Mouse (Mus musculus): ENCODE data around the gene Enah.

Gene Enah

DNA sequence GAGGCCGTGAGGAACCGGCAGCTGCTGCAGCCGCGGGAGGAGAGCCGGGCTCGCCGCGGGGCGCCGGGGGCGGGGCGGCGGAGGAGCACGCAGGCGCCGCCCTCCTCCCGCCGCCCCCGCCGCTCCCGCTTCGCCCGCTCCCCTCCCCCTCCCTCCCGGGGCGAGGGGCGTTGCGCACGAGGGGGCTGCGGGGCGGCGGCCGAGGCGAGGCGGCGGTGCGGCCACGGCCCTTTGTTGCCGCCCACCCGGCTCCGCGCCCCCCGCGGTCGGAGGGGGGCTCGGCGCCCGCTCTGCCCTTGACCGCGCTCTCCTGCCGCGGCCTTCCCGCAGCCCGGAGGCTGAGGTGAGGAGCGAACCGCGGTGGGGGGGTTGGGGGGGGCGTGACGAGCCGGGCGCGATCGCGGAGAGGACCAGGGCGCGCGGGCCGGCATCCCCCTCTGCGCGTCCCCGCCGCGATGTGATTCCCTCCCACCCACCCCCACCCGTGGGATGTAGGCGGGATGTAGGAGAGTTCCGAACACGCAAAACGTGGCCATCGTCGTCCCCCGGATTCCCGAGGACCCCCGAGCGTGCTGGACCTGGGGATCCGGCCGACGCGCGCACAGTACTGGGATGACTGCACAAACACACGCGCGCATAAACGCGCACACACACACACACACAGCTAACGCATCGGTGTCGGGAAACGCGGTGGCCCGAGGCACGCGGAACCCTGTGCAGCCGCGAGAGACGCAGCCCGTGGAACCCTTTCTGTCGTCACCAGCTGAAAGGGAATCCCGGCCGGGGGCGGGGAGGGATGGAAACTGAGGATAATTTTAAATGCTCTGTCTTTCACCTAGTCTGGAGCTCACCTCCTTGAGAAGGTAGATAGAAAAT, at the start of gene Enah:
Gene Enah, minus strand, starts transcription at position 65 of the 876 bp plus-strand sequence.
- peak; percentile 61 to 81 for DNase-seq

DNA sequence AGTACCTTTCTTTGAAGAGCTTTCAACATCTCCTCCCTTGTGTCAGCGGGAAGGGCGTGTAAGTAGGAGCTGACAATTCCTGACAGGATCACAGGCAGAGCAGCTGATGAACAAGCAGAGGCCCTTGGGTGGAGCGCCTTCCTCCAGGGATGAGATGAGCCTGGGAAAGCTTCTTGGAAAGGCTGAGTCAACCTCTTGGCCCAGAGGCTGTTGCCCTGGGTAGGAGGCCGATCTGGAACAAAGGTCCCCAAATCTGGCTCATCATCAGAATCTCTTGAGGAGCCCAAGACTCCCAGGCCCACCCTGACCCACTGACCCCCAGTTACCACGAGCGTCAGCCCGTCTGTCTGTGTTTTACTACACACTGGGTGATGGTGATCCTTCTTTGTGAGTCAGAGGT, 48.3 kb upstream of the Enah start:
- no peak for DNase-seq

DNA sequence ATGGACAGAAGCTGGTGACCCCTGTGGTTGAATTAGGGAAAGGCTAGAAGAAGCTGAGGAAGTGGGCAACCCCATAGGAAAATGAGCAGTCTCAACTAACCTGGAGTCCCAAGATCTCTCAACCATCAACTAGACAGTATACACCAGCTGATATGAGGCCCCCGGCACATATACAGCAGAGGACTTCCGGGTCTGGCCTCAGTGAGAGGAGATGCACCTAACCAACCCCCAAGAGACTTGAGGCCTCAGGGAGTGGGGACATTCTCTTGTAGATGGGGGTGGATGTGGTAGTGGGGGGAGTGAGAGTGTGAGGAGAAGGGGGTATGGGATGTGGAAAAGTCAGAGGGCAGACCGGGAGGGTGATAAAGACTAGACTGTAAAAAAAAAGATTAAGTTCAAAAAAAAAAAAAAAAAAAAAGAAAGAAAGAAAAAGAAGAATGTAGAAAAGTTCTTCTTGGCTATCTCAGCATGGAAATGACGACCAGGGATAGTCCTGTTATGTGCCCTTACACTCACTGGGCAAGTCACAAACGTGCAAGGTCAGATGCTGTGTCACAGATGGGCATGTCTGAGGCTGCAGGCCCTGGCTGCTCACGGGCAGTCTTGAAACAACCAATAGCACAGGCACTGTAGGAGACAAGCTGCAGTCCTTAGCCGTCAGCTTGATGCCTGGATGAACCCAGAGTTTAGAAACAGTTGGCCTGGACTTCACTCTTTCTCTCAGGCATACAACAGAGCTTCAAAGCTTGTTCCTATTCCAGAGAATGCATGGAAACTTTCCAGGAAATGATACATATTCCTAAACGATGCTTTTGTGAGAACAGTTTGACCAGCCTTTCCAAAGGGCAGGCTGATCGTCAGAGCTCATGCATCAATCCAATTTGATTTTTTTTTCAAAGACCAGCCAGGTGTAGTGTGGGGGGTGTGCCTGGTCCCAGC, 47.0 kb upstream of the Enah start:
- DNase-seq, result no peak

DNA sequence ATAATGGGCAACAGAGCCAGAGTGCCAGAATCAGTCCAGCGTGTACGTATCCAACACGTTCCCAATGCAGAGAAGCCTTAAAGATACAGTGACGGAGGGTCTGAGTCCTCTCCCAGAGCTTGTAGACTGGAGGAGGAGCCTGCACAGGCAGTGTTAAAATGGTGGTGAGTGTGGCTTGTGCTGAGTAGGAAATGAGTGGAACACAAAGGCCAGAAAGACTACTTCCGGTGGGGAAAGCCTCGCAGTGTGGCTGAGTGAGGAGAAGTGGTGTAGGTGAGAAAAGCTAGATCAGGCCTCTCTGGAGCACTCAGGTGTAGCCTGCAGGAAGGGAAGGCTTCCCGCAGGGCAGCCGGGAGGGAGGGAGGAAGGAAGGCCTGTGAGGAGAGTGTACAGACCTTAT, 43.9 kb upstream of the Enah start:
- no peak for DNase-seq

DNA sequence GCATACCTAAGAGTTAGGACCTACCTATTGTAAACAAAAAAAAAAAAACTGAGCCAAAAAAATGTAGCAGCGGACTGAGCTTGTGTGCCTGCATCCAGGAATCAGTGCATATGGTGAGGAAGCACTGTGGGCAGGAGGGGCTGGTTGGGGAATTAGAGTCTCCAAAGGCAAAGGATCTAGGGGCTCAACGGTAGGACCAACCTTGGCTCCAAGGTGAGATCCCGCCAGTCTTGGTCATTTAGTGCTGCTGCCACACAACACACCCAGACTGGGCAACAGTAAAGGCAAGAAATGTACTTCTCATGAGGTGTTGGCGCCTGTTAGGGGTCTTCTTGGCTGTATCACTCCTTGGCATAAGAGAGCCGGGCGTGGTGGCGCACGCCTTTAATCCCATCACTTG, 43.0 kb upstream of the Enah start:
- no peak for DNase-seq

DNA sequence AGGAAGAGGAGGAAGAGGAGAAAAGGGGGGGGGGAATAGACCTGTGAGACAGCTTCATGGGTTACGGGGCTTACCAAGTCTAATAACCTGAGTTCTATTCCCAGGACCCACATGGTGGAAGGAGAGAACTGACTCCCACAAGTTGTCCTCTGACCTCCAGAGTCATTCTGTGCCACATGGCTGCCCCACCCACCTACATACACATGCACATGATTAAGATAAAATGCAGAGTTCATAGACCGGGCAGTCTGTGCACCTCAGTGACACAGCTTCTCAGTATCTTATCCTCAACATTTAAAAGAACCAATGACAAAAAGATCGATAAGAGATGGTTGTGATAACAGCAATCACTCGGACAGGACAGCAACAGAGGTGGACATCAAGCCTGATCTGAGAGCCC, 41.4 kb upstream of the Enah start:
- no peak for DNase-seq

DNA sequence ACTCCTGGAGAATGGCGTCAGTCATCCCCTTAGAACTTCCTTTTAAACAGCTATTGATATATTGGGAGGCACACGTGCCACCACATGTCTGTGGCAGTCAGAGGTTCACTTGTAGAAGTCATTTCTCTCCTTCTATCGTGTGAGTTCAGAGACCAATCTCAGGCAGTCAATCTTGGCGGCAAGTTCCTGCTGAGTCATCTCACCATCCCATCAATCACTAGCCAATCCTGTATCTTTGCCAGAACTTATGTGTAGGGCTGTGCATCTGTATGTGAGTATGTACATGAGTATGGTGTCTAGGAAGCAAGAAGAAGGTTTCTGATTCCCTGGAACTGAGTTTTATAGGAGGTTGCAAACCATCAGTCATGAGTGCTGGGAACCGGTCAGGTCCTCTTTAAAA, 40.0 kb upstream of the Enah start:
- no peak for DNase-seq

DNA sequence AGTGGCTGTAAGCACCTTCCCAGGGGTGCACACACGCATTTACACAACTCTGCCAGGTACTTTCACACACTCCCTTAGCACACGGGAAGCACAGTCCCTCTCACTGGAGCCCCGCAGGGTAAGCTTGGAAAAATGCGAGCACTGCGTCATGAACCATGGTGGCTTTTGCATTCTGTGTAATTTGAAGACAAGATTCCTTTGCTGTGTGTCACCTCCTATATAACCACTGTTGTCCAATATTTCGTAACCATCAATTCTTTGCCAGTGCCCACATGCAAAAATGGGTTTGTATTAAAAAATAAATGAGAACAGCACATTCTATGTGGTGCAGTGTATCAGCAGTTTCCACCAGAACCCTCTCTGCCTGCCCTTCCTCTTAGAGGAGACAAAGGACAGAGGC, 38.2 kb upstream of the Enah start:
- DNase-seq, result no peak

DNA sequence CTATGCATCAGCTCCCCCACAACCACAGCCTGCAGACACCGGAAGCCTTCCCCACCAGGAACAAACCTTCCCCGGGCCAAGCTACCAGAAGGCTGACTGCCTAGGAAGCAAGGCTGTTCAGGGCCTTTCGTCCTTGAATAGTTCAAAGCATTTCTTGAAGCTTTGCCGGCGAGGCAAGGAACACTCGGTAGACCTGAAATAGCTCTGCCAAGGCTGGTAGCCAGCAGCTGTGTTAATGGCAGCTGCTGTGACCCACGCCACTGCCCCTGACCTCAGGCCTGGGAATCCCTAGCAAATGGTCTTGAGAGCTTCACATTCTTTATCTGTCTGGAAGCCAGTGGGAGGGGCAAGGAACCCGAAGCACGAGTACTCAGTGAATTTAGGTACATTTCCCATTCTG, 35.3 kb upstream of the Enah start:
- no peak for DNase-seq

DNA sequence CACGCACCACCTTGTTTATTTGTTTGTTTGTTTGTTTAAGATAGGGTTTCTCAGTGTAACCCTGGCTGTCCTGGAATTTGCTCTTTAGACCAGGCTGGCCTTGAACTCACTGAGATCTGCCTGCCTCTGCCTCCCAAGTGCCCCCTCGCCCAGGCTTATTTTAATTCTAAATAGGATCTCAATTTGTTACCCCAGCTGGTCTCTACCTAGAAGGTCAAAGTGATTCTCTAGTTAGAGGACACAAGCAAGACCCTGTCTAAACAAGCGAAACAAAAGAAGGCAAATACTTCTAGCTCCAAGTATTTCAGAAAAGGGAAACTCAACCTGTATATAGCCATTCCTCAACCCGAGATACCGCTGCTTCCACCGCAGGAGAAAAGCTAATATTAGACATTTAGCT, 34.9 kb upstream of the Enah start:
- DNase-seq, result no peak

DNA sequence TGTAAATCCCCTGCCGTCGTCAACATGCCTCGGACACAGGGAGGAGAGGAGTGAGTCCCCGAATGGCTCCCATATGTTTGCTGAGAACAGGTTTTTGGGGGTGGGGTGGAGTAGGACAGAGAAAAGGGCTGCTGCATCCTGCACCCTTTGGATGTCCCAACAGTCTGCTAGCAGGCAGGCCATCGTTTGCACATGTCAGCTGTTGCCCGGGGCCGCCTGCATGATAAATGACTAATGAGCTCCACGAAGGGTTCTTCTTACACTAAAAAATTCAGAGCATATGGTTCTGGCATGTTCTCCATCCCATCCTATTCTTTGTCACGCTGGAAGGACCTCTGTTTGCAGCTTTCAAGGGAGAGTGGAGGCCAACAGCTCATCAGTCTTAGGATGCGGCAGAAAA, 33.2 kb upstream of the Enah start:
- DNase-seq, result no peak

DNA sequence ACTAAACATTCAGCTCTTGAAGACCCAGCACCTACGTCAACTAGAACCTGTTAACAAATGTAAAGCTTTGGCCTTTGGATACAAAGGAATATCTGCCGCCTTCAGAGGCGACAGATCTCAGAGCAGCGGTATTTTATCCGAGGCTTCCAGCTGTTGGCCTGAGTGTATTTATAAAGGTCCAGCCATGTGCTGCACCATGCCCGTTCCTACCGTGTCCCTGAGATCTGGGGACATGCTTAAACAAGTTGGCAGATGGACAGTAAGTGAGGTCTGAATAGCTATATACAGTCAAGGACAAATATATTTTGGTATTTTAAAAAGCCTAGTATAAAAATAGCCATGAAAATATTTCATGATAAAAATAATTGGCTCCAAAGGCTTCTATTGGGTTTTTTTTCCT, 32.6 kb upstream of the Enah start:
- DNase-seq, result no peak

DNA sequence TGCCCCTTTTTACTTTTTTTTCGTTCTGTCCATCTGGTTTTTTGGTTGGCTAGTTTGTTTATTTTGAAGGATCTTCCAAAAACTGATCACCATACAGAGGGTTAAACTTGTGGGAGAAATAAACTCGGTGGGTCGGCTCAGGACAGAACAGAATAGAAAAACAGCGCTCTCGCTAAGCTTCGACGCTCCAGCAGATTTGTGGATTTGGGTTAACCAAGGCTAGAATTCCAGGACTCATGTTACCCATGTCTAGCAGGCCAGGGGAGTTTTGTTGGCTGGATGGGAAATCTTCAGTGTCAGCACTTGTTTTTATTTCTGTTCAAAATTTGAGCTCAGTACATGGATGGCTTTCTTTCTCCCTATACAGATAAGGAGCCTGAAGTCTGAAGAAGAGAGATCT, 30.0 kb upstream of the Enah start:
- no peak for DNase-seq

DNA sequence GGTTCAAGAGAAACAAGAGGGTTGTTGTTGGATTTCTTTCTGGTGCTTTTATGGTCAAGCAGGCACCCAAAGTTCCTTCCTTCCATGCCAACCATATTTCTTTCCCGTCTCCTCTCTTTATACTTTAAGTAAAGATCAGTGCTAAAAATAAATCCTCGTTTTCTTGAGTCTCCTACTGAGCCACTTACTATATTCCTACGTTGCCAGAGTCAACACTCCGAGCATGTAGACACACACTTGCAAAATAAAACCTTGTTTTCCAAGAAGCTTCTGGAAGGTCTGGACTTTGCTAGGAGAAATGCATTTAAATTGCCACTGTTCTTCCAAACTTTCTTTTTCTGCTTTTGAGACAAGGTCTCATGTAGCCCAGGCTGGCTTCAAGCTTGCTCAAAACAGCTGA, 28.3 kb upstream of the Enah start:
- no peak for DNase-seq

DNA sequence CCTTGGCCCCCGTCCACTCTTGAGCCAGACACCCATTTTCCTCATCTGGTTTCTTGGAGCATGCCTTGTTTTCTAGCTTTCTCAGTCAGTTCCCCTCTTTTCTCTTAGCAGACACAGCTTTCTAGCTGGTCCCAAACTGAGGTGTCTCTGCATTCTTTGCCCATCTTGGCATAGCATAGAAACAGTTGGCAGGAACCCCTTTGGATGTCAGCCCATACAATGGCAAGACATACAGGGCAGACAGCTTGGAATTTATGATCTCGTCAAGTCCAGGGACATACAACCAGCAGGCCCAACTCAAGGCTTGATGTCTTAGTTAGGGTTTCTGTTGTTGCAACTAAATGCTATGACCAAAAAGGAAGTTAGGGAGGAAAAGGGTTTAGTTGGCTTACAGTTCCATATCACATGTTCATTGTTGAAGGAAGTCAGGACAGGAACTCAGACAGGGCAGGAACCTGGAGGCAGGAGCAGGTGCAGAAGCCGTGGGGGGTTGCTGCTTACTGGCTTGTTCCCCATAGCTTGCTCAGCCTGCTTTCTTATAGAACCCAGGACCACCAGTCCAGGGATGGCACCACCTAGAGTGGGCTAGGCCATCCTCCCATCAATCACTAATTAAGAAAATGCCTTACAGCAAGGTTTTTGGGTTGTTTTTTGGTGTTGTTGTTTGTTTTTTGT, 27.4 kb upstream of the Enah start:
- peak; percentile 43 to 56 for DNase-seq

DNA sequence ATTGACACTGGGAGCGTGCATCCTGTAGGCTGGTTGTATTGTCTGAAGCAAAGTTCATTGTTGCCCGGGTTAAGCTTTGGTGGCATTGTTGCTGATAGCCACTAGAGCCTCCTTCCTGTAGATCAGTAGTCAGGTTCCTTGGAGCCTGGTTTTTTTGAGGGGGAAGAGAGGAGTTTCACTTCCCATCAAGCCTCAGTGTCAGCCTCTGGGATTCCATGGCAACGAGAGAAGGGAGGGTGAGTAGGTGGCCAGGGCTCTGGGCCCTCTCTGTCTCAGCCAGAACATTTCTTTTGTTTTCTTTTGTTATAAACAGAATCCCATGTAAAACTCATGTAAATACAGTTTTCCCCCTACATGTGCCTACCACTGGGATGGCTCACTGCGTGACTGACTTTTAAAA, 25.4 kb upstream of the Enah start:
- no peak for DNase-seq

DNA sequence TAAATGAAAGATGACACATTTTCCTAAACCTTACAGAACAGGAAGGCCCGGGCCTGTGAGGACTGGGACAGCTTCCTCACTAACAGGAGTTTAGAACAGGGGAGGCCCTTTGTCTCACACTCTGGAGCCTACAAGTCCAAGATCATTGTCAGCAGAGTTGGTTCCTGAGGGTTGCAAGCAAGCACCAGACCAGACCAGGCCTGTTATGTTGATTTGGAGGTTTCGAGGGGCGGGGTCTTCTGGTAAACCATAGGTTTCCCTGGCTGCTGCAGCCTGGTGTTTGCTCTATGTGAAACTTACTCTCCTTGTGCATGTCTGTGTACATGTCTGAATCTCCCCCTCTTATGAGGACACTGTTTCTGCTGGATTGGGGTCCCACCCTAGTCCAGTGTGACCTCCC, 20.7 kb upstream of the Enah start:
- no peak for DNase-seq

DNA sequence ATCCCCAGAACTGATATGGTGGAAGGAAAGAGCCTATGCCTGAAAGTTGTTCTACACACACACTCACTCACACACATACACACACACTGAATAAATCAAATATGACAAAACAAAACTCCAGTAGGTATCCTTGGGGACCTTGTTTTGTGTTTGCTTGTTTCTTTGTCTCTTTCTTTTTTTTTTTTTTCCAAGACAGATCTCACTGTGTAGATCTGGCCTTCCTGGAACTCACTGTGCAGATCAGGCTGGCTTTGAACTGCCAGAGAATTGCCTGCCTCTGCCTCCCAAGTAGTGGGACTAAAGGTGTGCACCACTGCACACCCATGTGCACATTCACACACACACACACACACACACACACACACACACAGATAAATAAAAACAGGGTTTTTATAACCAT, 12.0 kb upstream of the Enah start:
- no peak for DNase-seq

DNA sequence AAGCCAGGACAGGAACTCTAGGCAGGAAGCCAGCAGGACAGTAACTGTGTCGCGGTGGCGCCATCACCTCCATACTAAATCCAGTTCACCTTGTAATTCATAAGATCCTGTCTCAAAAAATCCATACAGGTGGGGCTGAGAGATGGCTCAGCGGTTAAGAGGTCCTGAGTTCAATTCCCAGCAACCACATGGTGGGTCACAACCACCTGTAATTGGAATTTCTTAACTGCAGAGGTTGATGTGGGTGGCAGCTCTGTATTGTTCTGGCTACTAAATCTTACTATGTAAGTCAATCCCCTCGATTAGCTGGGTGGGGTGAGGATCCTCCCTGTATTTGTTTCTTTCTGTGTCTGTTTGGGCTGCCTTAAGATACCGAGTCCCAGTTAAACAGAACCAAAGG, 11.3 kb upstream of the Enah start:
- no peak for DNase-seq

DNA sequence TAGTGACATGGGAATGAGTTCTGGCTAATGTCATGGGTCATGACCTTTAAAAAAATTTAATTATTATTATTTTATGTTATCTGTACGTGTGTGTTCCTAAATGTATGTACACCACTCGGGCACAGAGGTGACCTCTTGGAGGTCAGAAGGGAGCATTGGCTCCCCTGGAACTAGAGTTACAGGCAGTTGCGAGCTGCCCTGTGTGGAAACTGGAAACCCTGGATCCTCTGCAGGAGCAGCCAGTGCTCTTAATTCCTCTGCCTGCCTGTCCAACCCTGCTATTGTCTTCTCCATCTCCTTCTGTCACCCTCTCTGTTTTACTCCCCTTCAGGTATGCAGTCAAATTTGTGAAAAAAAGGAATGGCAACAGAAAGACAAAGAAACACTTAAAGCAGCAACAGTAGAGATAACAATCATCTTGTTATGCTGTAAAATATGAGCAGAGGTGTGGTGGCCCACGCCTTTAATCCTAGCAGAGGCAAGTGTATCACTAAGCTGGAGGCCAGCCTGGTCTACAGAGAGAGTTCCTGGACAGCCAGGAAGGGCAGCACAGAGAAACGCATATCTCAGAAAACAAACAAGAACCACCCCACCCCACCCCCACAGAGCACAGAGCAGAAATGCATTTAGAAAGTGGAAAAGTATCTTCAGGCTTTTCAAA, 10.3 kb upstream of the Enah start:
- DNase-seq, result no peak

DNA sequence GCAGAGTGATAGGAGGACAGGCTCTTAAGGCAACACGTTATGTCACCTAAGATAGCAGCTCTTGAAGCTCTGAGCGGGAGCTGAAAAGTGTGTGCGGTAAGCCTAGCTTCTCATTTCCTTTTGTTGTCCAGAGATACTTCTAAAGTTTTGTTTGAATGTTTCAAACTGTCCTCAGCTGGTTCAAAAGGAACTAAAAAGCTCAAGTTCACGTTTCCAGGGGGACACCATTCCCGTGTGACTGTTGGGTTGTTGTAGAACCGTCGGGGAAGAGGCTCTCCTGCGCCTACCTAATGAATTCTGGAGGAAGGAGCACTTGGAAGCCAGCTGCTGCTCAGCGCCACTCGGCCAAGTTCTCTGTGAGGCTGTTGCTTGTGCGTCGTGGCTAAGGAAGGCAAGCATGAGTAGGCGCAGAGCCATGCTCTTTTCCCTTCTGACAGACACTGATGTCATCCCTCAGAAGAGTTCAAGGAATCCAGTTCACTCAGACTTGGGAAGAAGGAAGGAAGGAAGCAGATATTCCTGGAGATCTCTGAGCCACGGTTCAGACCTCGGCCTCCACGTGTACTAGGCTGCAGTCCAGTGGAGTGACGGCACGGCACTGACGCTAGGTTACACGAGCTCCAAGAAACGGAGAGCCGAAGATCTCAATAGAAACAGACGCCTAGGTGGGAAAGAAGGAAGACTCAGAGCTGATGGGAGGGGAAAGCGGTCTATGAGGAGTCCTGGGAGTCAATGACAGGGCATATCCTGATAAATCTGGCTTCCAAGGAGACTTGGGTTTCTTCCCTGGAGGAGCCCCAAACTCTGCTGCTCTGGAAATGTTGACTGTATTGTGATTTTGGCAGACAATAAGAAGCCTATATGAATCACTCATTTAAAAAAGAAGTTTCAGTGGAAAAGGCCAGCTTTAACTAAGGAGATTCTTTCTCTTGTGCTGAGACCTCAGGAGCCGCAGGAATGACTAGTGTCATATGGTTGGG, 8.7 kb upstream of the Enah start:
- DNase-seq, result no peak
